Mouse (Mus musculus) midbrain, embryonic 13.5 days (tissue): ENCODE data around the gene Cxcr1. TPM values are rescaled to one million over a fixed set of nuclear protein-coding genes. Genes with fewer than 3 reads are reported as not detected.

Source experiments
- ATAC-seq: fragments of 200-750 bp; cut with Nextera tagmentation; 2 replicates; pipeline ENCODE4 v1.8.0; 2017; ENCODE audit warnings: mild to moderate bottlenecking, moderate TSS enrichment, moderate library complexity
- H3K27ac ChIP-seq: fragments of 300-500 bp; sonication (generic); 2 replicates; pipeline ENCODE4 v1.5.1; 2015; ENCODE audit warnings: inconsistent platforms, mild to moderate bottlenecking, moderate library complexity
- H3K27me3 ChIP-seq: fragments of 300-500 bp; sonication (generic); 2 replicates; pipeline ENCODE4 v1.6.1; 2015; ENCODE audit warnings: mild to moderate bottlenecking, inconsistent platforms
- H3K36me3 ChIP-seq: fragments of 300-500 bp; sonication (generic); 2 replicates; pipeline ENCODE4 v1.6.1; 2015; ENCODE audit warnings: mild to moderate bottlenecking, inconsistent platforms
- H3K4me1 ChIP-seq: fragments of 300-500 bp; sonication (generic); replicated peaks from 2 replicates; pipeline ENCODE4 v1.6.1; 2015; ENCODE audit warnings: inconsistent platforms
- H3K4me2 ChIP-seq: fragments of 300-500 bp; sonication (generic); replicated peaks from 2 replicates; pipeline ENCODE4 v1.6.1; 2015; ENCODE audit warnings: moderate library complexity, mild to moderate bottlenecking, inconsistent platforms
- H3K4me3 ChIP-seq: fragments of 300-500 bp; sonication (generic); replicated peaks from 2 replicates; pipeline ENCODE4 v1.5.1; 2015; ENCODE audit warnings: mild to moderate bottlenecking, inconsistent platforms
- H3K9ac ChIP-seq: fragments of 300-500 bp; sonication (generic); replicated peaks from 2 replicates; pipeline ENCODE4 v1.6.1; 2015; ENCODE audit warnings: mild to moderate bottlenecking, inconsistent platforms
- H3K9me3 ChIP-seq: fragments of 300-500 bp; sonication (generic); 2 replicates; pipeline ENCODE4 v1.6.1; 2016; ENCODE audit warnings: mild to moderate bottlenecking, inconsistent platforms
- WGBS: fragments of 180-500 bp; shearing (Covaris S2); methylation state at CpG from one replicate; pipeline ENCODE4 v1.1.7; 2015; 5-methylcytosine and 5-hydroxymethylcytosine counted together
- microRNA counts: library from miRNA; unstranded; fragments of <30 nt; microRNA quantifications from one replicate; lab custom pipeline; 2016
- microRNA-seq: library from miRNA; unstranded; fragments of <30 nt; microRNA quantifications from one replicate; pipeline ENCODE4, GENCODE M21; 2016
- polyA plus RNA-seq: library from polyadenylated mRNA; unstranded; fragments of >200 nt; fragmentation: Nextera tagmentation; extraction: Ambion mirVana; gene quantifications from 2 replicates; pipeline ENCODE4 v1.2.1, GENCODE M21; 2015

The Cxcr1 gene
- polyA plus RNA-seq, 1 experiment from 2014 or later: not detected

DNA sequence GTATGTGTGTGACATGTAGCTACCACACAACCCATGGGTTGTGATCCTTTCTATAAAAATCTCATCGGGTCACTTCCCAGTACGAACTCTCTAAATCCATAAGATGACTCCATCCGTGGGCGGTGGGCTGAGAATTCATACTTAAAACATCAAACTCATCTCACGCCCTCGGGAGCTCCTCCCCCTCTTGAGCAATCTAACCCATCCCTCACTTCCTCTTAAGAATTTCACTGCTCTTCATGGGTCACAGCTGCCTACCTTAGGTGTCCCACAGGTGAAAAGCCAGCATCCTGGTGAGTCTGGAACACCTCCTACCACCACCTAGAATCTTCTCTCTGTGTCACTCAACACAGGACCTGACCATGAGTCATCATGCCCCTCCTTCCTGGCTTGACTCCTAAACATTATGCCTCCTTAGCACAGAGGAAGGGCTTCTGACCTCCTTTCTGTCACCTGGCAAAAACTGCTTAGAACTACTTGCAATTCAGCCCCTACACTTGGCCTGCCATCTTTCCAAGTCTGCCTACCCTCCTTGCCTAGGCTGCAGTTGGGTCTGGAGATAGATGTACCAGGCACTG, 38.9 kb downstream of the Cxcr1 start:
- H3K4me2 ChIP-seq: no peak overlapping the region
- no peak overlapping the region for H3K4me3 ChIP-seq
- H3K27ac ChIP-seq: no peak overlapping the region
- H3K27me3 ChIP-seq: no peaks in the 10 kb centered on the region
- no peak overlapping the region for H3K9ac ChIP-seq
- H3K4me1 ChIP-seq: no peaks in the 10 kb centered on the region
- 94% methylated on average over 6 of the region's 6 CpGs for WGBS
- ATAC-seq: no peak
- H3K9me3 ChIP-seq: no peaks in the 10 kb centered on the region
- H3K36me3 ChIP-seq: no peaks in the 10 kb centered on the region

DNA sequence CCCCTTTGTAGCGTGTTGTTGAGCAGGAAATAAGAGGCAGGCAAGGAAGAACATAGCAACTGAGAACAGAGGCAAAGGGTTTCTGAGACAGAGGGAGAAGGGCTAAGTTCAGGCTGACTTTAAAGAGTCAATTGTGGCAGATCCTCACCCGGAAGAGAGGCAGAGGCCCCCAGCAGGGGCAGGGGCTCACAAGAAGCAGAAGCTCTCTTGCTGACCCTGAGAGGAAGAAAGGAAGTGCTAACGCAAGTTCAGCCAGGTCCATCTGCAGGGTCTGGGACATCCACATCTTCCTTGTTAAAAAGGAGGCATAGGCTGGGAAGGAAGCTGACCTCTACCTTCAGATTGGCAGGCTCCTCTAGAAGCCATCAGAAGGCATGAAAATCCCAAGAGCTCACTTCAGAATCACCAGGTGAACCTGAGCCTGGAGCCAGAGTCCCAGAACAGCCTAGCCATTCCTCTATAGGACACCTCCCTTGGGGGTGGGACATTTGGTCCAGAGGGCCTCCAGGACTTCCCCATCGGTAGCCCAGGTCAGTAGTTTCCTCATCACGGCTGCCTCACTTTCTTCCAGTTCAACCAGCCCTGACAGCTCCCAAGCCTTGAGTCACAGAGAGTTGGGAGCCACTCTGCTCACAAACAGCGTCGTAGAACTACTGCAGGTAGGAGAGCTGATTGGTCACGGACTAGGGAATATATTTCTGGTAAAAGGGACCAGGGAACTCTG, 40.8 kb downstream of the Cxcr1 start, which contains the start of gene Cxcr2:
Cxcr2 (plus strand) TSS at position 529 of the 724 bp plus-strand sequence.
- Histone ChIP-seq H3K36me3 (no peaks in the 10 kb centered on the region), H3K4me3 (no peak within 1 kb of the TSS), H3K27me3 (no peaks in the 10 kb centered on the region), H3K27ac (no peak within 1 kb of the TSS), H3K9ac (no peak within 1 kb of the TSS), H3K9me3 (no peaks in the 10 kb centered on the region), H3K4me2 (no peak within 1 kb of the TSS), H3K4me1 (no peaks in the 10 kb centered on the region)
- 83% methylated on average over 8 of the region's 8 CpGs for WGBS
- ATAC-seq: no peak

DNA sequence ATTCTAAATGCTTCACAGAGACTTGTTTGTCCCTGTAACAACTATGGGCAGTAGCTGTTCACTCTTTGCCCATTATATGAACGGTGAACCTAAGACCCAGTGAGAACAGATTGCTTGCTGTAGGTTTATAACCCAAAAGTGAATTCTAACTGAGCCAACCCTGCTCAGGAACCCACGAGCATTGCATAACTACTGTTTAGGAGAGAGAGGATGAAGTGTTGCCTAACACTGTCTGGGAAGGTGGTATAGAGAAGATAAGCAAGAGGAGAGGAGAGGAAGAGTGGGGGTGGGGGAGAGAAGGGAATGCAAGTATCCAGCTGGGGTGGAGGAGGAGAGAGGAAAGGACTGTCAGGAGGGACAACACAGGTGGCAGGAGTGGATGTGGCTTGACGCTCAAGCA, 43.3 kb downstream of the Cxcr1 start:
- Histone ChIP-seq H3K9ac (no peak overlapping the region), H3K27ac (no peak overlapping the region), H3K4me2 (no peak overlapping the region), H3K36me3 (no peaks in the 10 kb centered on the region), H3K9me3 (no peaks in the 10 kb centered on the region), H3K27me3 (no peaks in the 10 kb centered on the region), H3K4me1 (no peaks in the 10 kb centered on the region), H3K4me3 (no peak overlapping the region)
- no peak for ATAC-seq
- 90% methylated on average over 3 of the region's 3 CpGs for WGBS

DNA sequence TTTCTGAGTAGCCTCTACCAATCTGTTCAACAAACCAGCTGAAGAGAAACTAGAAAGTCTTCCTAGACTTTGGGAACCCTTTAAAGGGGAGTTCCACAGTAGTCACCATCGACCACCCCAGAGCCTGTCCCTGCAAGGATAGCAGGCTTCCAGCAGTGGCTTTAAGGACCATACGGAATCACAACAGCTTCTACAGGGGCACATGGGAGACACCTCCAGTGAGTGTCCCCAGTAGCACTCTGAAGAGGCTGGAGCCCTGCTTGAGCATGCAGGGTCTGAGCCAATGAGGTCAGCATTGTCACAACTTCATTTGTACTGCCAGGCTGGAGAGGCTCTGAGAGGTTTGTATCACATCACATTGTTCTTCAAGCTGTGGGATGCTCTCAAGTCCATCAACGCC, 44.3 kb downstream of the Cxcr1 start:
- 85% methylated on average over 3 of the region's 3 CpGs for WGBS
- H3K27me3 ChIP-seq: no peaks in the 10 kb centered on the region
- H3K4me1 ChIP-seq: no peaks in the 10 kb centered on the region
- no peak overlapping the region for H3K27ac ChIP-seq
- H3K9ac ChIP-seq: no peak overlapping the region
- no peak overlapping the region for H3K4me3 ChIP-seq
- H3K36me3 ChIP-seq: no peaks in the 10 kb centered on the region
- no peak for ATAC-seq
- H3K4me2 ChIP-seq: no peak overlapping the region
- H3K9me3 ChIP-seq: no peaks in the 10 kb centered on the region

DNA sequence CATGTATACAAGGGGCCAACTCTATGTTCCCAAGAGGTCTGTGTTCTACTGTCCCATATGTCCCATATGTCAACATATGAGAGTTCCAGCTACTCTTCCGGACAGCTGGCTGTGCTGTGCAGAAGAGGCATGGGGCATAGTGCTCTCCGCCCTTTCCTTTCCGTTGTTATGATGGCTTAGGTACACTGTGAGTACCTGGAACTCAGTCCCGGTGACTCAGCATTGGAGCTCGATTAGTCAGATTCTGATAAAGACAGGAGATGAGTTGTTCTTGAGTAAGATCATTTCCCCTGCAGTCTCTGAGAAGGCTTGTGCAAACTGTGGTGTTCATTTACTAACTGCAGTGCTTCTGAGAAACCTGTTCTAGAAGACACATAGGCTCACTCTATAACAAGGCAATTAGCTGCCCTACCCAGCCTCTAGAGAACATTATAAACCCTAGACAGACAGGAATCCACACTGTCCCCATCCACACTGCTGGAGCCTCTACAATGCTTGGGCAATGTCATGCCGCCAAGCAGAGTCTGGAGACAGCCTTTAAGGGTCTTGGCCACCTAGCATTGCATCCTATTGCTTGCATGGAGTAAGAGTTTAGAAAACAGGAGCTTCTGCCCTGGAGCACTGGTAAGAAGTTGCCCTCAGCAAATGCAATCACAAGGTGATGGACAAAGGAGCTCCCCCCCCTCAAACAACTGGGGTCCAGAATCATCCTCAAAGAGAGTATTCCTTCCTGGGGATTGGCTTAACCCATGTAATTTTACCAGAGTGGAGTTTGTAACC, 45.1 kb downstream of the Cxcr1 start:
- no peak overlapping the region for H3K4me2 ChIP-seq
- no peak for ATAC-seq
- H3K9me3 ChIP-seq: no peaks in the 10 kb centered on the region
- no peaks in the 10 kb centered on the region for H3K4me1 ChIP-seq
- H3K27me3 ChIP-seq: no peaks in the 10 kb centered on the region
- H3K4me3 ChIP-seq: no peak overlapping the region
- no peak overlapping the region for H3K27ac ChIP-seq
- 93% methylated on average over 6 of the region's 6 CpGs for WGBS
- H3K36me3 ChIP-seq: no peaks in the 10 kb centered on the region
- no peak overlapping the region for H3K9ac ChIP-seq

MicroRNA genes within 50 kb of the gene (microRNA counts, 519-probe panel; counts per million panel counts)
- microRNA mmu-miR-1928 (lab: Ali Mortazavi, UCI): 110 counts per million, percentile 56 among the panel's probes with 10 or more counts

Small RNAs within 50 kb of the gene (microRNA-seq; reads per million reads assigned to microRNA genes)
- gene Mir1928: not detected

Other genes starting within 250 kb of the Cxcr1 start
- gene Tns1, start 70.2 kb downstream of the Cxcr1 start, polyA plus RNA-seq: 9.6 and 13.2 TPM in 2 replicates
- 0.31 and 0.42 TPM in 2 replicates for gene Rufy4, start 69.1 kb downstream of the Cxcr1 start, polyA plus RNA-seq
- 0.09 TPM in 2 replicates for gene Cxcr2, start 40.6 kb downstream of the Cxcr1 start, polyA plus RNA-seq
- gene Arpc2, start 41.5 kb upstream of the Cxcr1 start, polyA plus RNA-seq: 384 and 393 TPM in 2 replicates
- gene Gpbar1, start 83.9 kb upstream of the Cxcr1 start, polyA plus RNA-seq: 0.24 and 0.31 TPM in 2 replicates
- gene Aamp, start 90.1 kb upstream of the Cxcr1 start, polyA plus RNA-seq: 198 and 203 TPM in 2 replicates
- gene Pnkd, start 90.3 kb upstream of the Cxcr1 start, polyA plus RNA-seq: 81.5 and 92.2 TPM in 2 replicates
- gene Tmbim1, start 111.0 kb upstream of the Cxcr1 start, polyA plus RNA-seq: 6.3 and 7.1 TPM in 2 replicates
- 0.41 and 0.62 TPM in 2 replicates for gene Catip, start 167.5 kb upstream of the Cxcr1 start, polyA plus RNA-seq
- gene Slc11a1, start 180.6 kb upstream of the Cxcr1 start, polyA plus RNA-seq: 0.94 and 2.9 TPM in 2 replicates
- 17.2 and 18.6 TPM in 2 replicates for gene Ctdsp1, start 196.9 kb upstream of the Cxcr1 start, polyA plus RNA-seq
- 0.20 and 0.30 TPM in 2 replicates for gene Vil1, start 214.7 kb upstream of the Cxcr1 start, polyA plus RNA-seq